In genomic region chr10:83036340-83037045, GRCm38 (mm10) we compare ENCODE assay signal across 11 mouse cellular contexts. TPM values are rescaled to one million over a fixed set of nuclear protein-coding genes. Genes with fewer than 3 reads are reported as not detected.
DNase-seq lines count a peak whose midpoint lies in the region; ATAC-seq and TF ChIP-seq lines count a peak whose summit lies in the region.
"Had no signal": no experiment of that assay in that cellular context is flagged by ENCODE, and none has a peak within 500 bp of the region (broad histone marks: within the 10 kb centered on the region; RNA-seq: fewer than 3 reads in every experiment).

No protein-coding gene starts in this region.

- no peak overlapping the region for H3K9ac ChIP-seq in intestine, embryonic 14.5 days (ENCODE audit: low read length)
- no peak overlapping the region for H3K9ac ChIP-seq in intestine, postnatal 0 days (ENCODE audit: low read depth, low read length)
- H3K9ac ChIP-seq: forebrain, embryonic 13.5 days had no signal

- TF ChIP-seq CTCF in intestine, postnatal 0 days (IDR thresholded peaks at IDR 0.05; ENCODE audit: low read depth) = no peak

- H3K36me3 ChIP-seq in intestine, embryonic 14.5 days (ENCODE audit: control insufficient read depth, insufficient read depth, low read length) = no peaks in the 10 kb centered on the region
- H3K36me3 ChIP-seq in intestine, postnatal 0 days (ENCODE audit: control insufficient read depth, insufficient read depth) = no peaks in the 10 kb centered on the region
- no peaks in the 10 kb centered on the region for H3K36me3 ChIP-seq in myocyte (ENCODE audit: control insufficient read depth, insufficient read depth)

- no peak for DNase-seq in intestine, embryonic 14.5 days (ENCODE audit: low spot score)
- DNase-seq in retina, postnatal 1 day = peak; percentile 41
- no peak for DNase-seq in retina, embryonic 14.5 days (ENCODE audit: low spot score)
- no peak for DNase-seq in B cell, adult 2 months
- DNase-seq: kidney, postnatal 25 days had no signal

- no peak overlapping the region for H3ac ChIP-seq in myocyte (ENCODE audit: control insufficient read depth, insufficient read length)

- no peaks in the 10 kb centered on the region for H3K9me3 ChIP-seq in intestine, embryonic 14.5 days (ENCODE audit: control insufficient read depth, low read length)
- H3K9me3 ChIP-seq in intestine, postnatal 0 days (ENCODE audit: control insufficient read depth) = no peaks in the 10 kb centered on the region
- H3K9me3 ChIP-seq: forebrain, embryonic 13.5 days; G1E had no signal

- H3K4me3 ChIP-seq in intestine, embryonic 14.5 days (ENCODE audit: low read depth, low read length) = no peak overlapping the region
- H3K4me3 ChIP-seq in intestine, postnatal 0 days (ENCODE audit: low read depth, low read length) = no peak overlapping the region
- H3K4me3 ChIP-seq in myocyte = no peak overlapping the region
- H3K4me3 ChIP-seq: forebrain, embryonic 13.5 days had no signal

- no peak overlapping the region for H3K27ac ChIP-seq in intestine, embryonic 14.5 days (ENCODE audit: low read depth)
- H3K27ac ChIP-seq in intestine, postnatal 0 days (ENCODE audit: low read depth, low read length) = no peak overlapping the region
- H3K27ac ChIP-seq: forebrain, embryonic 13.5 days had no signal

- no peaks in the 10 kb centered on the region for H3K4me1 ChIP-seq in intestine, embryonic 14.5 days (replicated peaks; ENCODE audit: control insufficient read depth, insufficient read depth, low read length)
- peaks cover 3% of the 10 kb centered on the region; the same call in 1 of the 2 replicates for H3K4me1 ChIP-seq in intestine, postnatal 0 days (replicated peaks; ENCODE audit: control insufficient read depth, insufficient read depth, low read length)

- peaks cover 8% of the 10 kb centered on the region for H3K79me2 ChIP-seq in myocyte (ENCODE audit: control insufficient read depth, insufficient read depth)

- H3K4me2 ChIP-seq in intestine, embryonic 14.5 days (ENCODE audit: low read length) = no peak overlapping the region
- H3K4me2 ChIP-seq in intestine, postnatal 0 days (replicated peaks; ENCODE audit: low read depth) = no peak overlapping the region
- peak overlapping the region; percentile 25 for H3K4me2 ChIP-seq in myocyte (ENCODE audit: low read depth)
- H3K4me2 ChIP-seq: forebrain, embryonic 13.5 days had no signal

- H3K27me3 ChIP-seq in intestine, embryonic 14.5 days (replicated peaks; ENCODE audit: control insufficient read depth, insufficient read depth, low read length) = no peaks in the 10 kb centered on the region
- H3K27me3 ChIP-seq in intestine, postnatal 0 days (replicated peaks; ENCODE audit: control insufficient read depth, insufficient read depth, low read length) = no peaks in the 10 kb centered on the region; the same call in 1 of the 2 replicates
- no peaks in the 10 kb centered on the region for H3K27me3 ChIP-seq in myocyte (ENCODE audit: control insufficient read depth, insufficient read depth, insufficient read length)
- H3K27me3 ChIP-seq: forebrain, embryonic 13.5 days had no signal

- WGBS in intestine, embryonic 14.5 days = 86% methylated on average over 20 of the region's 20 CpGs
- WGBS in intestine, postnatal 0 days = 86% methylated on average over 20 of the region's 20 CpGs

- no peak for TF ChIP-seq POLR2A in myocyte (IDR thresholded peaks at IDR 0.05; ENCODE audit: insufficient read length, low read depth)

- 0 out of 2 replicates have a peak, but pooled peaks have one; percentile 61 for ATAC-seq in intestine, embryonic 14.5 days (replicated peaks; ENCODE audit: low FRiP score, low TSS enrichment, low read depth)
- no peak for ATAC-seq in intestine, postnatal 0 days
- 0 out of 2 replicates have a peak, but pooled peaks have one; percentile 24 for ATAC-seq in common myeloid progenitor, adult 5-6 weeks (replicated peaks; ENCODE audit: low read depth, poor library complexity, severe bottlenecking)
- ATAC-seq in megakaryocyte, adult 5-6 weeks (ENCODE audit: poor library complexity, severe bottlenecking) = no peak
- ATAC-seq: forebrain, embryonic 13.5 days had no signal

TF ChIP-seq in myocyte, 11 proteins besides CTCF, POLR2A, EP300 and RAD21:
- peak; percentile 84 for TF ChIP-seq TCF12 (IDR thresholded peaks at IDR 0.05; ENCODE audit: insufficient read depth, poor library complexity, severe bottlenecking)
- TF ChIP-seq USF1 (IDR thresholded peaks at IDR 0.05; ENCODE audit: low read depth) = no peak
- peak in 2 of 3 experiments; percentile 73 to 94 for TF ChIP-seq MYOD1 (IDR thresholded peaks at IDR 0.05; ENCODE audit: control insufficient read depth in 1 of 3, insufficient read length in 2 of 3, low read depth in 2 of 3)
- TF ChIP-seq MYOG (IDR thresholded peaks at IDR 0.05; ENCODE audit: control insufficient read depth in 1 of 3, insufficient read depth in 1 of 3, insufficient read length in 2 of 3, low read depth in 2 of 3) = peak in 2 of 3 experiments; percentile 69 to 96
- TF ChIP-seq TCF3 (IDR thresholded peaks at IDR 0.05; ENCODE audit: insufficient read length, low read depth) = peak; percentile 88
- TF ChIP-seq SRF (IDR thresholded peaks at IDR 0.05; ENCODE audit: control insufficient read depth, insufficient read length, low read depth) = no peak
- no peak for TF ChIP-seq CEBPB (IDR thresholded peaks at IDR 0.05; ENCODE audit: insufficient read depth, poor library complexity, severe bottlenecking)
- no peak for TF ChIP-seq E2F4 (IDR thresholded peaks at IDR 0.05; ENCODE audit: insufficient read depth)

RNA-seq across cellular contexts. Expression of gene Chst11, which starts 51.2 kb away (rescaled TPM):
- 2.0 and 2.2 TPM in 2 replicates for polyA plus RNA-seq in intestine, embryonic 14.5 days (2014; fragmentation: Nextera tagmentation; extraction: Ambion mirVana)
- 0.46 and 0.50 TPM in 2 replicates for polyA plus RNA-seq in intestine, postnatal 0 days (2015; fragmentation: Nextera tagmentation; extraction: Ambion mirVana)
- total RNA-seq in common myeloid progenitor, adult 5-6 weeks (2017) = 18.6 and 19.9 TPM in 2 replicates
- polyA plus RNA-seq in myocyte (2012; fragmentation: generic; extraction: Trizol) = 12.1 TPM
- 2.6 and 3.2 TPM in 2 replicates for total RNA-seq in megakaryocyte, adult 5-6 weeks (2015)
- 3.9 and 5.9 TPM in 2 replicates for total RNA-seq in megakaryocyte, adult 5-6 weeks (2017)

Comparison
In these comparisons a context has a peak if more than half of its experiments do, and no peak if none do; other contexts are left out.
1. ATAC-seq: peak in intestine, embryonic 14.5 days (single experiment) and common myeloid progenitor, adult 5-6 weeks (single experiment); none in intestine, postnatal 0 days (single experiment) and megakaryocyte, adult 5-6 weeks (single experiment).